Mouse (Mus musculus): ENCODE measurements at regions not wholly inside any gene's neighbourhood (a gene's known extent, or its start where the extent isn't known, plus 50 kb on each side); places are given as distances from the start of the nearest gene placed in this dataset.
"Not testable (repeated sequence)": the region's sequence is repeated elsewhere in the genome, so short reads cannot be mapped to it uniquely, and the experiment has no call there.

DNA sequence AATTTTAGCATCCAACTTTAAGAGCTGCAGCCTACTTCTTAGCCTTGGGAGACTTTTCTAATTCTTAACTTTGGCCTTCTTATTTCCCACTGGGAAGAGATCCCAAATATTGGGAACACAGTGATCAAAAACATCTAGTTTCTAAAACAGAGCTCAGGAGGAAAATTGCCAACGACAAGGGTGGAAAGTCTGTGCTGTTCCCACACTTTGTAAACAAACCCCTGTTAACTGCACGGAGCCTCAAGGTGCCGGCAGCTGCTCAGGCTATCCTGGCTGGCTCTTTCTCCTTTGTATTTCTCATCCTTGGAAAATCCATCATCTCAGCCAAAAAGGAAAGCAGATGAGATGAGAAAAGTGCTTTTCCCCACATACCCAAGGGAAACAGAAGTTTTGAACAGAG is 84.9 kb downstream of the Impad1 start:
- peak; percentile 40 to 47 for DNase-seq
- intact Hi-C loops (cut with DNase I): no loop called here

DNA sequence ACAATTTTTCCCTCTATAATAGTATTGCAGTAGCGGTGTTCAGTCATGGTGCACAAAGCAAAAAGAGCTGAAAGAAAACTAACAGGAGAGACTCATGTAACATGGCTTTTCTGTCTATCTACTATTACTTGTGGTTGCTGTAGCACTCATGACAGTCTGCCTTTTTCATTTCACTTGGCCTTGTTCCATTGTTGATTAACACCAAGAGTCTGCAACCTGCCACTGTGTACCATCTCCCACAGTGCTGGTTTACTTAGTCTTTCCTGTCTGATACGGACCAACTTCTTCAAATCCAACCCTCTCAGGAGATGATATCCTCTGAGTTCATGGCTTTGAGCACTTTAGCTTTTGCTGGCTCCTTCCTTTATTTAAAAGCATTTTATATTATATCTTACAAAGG is 94.1 kb downstream of the Impad1 start:
- intact Hi-C loops (cut with DNase I): no loop called here
- DNase-seq: no peak

DNA sequence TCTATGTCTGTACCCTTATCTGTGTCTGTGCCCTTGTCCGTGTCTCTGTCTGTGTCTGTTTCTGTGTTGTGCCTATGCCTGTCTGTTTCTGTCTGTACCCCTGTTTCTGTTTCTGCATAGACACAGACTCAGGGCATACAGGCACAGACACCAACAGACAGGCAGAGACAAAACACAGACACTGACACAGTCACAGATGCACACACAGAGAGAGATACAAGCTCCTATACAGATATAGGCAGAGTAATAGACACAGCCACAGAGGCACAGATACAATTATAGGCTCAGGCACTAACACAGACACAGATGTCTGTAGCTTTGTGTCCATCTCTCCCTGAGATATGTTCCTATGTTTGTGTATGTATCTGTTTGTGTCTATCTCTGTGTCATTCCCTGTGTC is 97.7 kb downstream of the Impad1 start:
- intact Hi-C loops (cut with DNase I): no loop called here
- no peak for DNase-seq

DNA sequence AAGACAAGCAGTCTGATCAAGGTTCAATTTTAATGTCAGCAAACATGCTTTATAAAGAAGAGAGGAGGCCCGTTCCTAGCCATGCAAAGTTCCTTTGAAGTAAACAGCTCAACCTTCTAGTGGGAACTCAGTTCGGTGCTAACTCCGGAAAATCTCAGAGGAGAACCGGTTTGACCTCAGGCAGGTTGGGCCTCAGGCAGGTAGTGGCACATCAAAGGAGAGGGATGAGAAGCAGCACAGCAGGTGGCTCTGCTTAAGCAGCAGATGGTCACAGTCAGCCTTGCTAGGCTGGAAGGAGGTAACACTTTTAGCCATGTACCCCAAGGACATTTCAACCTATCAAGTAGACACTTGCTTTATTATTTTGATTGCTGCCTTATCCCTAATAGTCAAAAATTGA is 106.2 kb downstream of the Impad1 start:
- DNase-seq: no peak
- intact Hi-C loops (cut with DNase I): no loop called here

DNA sequence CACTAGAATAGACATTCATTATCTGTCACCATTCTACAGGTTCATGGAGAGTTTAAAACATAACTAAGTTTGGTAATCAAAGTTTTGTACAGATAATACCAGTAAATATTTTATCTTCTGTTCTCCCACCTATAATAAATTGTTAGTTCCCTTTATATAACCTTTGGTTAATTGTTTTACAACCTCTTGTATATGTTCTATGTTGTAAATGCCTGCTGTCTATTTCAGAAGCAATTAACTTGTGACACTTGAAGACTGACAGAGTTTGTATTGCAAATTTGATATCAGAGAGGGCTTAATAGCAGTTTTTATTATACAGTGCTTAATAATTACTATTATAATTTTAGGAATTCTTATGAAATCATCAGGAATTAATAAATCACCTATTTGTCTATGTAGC is 118.5 kb downstream of the Impad1 start:
- DNase-seq: no peak
- intact Hi-C loops (cut with DNase I): no loop called here

DNA sequence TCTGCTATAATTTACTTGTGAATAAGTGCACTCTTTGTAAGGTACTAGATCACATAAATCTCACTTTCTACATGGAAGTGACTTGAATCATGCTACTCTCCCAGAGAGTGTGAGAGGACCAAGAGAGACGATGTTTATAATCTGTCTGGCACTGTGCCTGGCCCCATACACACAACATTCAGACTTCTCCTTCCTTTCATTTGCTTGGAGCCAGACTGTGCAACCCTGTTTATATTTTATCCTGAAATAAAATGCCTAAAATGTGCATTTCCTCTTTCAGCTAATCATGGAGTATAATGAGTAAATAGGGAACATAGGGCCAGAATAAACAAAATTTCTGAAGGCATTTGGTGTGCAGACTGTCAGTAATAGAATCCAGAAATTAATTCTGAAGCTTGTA is 142.9 kb downstream of the Impad1 start:
- DNase-seq: no peak
- intact Hi-C loops (cut with DNase I): no loop called here

DNA sequence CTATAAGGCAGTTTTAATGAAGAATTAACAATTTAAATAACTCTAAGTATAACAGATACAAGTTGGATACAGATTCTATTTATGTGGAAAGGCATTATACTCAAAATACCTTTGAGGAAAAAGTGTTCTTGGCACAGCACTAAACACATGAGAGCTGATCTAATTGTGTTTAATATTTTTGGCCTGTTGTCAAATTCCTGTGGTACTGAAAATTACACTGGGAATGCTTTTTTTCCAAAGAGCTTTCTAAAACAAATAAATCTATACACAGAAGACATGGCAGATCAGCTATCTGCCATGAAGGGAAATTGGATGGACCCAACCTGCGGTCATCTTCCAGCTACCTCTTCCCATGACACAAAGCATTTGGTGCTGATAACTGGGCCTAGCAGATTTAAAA is 147.9 kb downstream of the Impad1 start:
- DNase-seq: no peak
- intact Hi-C loops (cut with DNase I): no loop called here

DNA sequence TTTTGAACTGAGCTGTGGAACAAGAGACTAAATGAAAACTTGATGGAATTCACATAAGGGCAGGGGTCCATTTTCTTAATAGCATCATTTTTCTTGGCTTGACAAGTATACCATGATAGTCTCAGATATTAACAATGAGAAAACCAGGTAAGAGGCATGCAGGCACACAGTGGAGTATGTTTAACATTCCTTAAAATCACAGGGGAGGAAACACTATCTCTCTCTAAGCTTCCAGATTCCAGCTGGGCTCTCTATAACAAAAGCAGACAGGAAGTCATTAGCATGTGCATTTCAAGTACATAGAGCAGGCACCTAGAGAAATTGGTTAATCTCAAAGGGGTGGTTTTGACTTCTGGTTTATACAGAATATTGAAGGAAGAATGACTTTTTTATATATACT is 156.9 kb downstream of the Impad1 start:
- intact Hi-C loops (cut with DNase I): no loop called here
- no peak for DNase-seq

DNA sequence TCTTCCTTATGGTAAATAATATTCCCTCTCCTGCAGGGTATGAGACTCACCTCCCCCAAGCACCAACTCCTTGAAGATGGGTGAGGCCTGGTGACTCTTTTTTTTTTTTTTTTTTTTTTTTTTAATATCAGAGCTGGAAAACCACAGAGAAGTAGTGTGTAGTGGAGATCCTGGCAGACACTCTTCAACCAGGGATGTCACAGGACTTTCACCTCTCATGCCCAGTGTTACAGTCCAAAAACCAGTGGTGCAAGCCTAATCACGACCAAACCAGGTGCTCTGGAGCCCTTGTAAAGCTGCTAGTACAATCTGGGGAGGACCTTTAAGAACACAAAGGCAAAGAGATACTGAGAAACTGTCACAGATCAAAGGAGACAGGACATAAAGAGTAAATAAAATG is 157.3 kb downstream of the Impad1 start:
- intact Hi-C loops (cut with DNase I): no loop called here
- DNase-seq: no peak

DNA sequence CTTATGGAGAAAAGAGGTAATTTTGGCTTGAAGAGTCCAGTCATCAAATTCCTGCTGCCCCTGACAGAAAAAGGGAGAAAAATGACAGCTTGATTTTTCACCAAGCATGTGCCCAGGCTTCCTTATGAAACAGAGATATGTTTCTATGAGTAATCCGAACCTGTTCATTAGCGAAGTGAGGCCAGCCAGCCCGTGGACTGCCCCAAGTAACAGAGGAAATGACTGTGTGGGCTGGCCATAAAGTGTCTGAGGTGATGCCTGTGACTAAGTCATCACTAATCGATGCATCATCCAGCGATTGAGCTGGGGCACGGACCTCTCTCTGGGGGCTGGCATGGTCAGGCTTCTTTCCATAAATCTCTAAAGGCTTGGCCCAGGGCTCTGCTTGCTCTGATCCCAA is 157.8 kb downstream of the Impad1 start:
- intact Hi-C loops (cut with DNase I): no loop called here
- no peak for DNase-seq

DNA sequence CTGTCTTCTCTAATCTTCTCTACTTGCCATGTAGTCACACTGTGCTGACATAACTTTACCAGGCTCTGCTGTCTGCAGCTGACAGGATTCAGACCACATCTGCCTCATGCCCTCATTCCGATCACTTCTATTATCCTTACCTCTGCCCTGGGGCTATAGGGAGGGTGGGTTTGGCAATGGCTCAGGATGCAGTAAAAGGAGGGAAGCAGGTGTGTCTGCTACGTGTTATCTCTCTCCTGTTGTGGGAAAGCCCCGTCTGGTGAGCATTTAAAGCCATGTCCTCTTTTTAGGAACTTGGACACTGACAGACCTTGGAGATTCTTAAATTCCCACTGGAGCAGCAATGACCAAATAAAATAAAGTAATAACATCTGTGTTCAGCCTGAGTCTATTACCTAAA is 158.5 kb downstream of the Impad1 start:
- intact Hi-C loops (cut with DNase I): no loop called here
- DNase-seq: no peak

DNA sequence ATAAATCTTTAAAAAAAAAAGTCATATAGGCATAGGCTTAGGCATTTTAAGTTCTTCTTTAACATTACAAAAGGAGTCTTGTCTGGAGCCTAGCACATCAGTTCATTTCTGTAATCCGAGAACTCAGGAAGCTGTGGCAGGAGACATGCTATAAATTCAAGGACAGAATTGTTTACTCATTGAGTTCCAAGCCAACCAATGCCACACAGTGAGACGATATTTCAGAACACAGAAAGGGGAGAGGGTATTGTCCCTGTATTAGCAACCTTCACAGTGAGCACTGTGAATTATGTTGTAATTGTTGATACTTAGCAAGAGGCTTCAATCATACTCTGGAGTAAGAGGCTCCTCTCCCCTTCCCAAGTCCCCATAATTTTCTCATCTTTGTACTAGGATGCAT is 162.4 kb downstream of the Impad1 start:
- intact Hi-C loops (cut with DNase I): no loop called here
- DNase-seq: no peak

DNA sequence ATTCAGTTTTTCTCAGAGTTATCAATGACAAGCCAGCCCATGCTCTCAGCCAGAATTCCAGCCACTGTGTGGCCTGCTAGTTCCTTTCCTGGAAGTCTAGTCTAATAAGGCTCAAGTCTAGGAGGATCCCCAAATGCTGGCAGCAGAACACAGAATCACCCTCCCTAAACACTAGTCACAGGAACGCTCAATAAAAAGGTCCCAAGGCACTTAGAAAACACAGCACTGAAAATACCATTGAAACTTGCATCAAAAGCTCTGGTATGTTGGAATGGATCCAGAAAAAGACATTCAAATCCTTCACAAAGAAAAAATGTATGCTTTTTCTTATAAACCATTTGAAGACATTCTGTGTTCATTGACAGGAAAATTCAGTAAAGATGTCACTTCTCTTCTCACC is 163.9 kb downstream of the Impad1 start:
- no peak for DNase-seq
- intact Hi-C loops (cut with DNase I): no loop called here

DNA sequence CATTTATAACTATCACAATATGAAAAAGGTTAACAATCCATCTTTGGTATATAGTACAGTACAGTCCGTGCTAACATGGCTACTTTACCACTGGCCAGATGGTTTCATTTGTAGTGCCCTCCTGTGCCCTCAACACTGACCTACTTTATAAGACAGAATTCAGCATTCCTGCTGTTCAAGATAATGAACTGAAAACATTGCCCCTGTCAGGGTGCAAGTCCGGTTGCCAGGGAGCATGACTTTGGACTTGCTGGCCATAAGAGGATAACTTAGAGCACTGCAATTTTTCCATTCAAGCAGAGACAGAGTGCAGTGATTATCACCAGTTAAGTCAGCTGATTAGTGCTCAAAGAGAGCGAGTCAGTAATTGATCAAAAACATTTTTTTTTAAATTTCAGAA is 169.3 kb downstream of the Impad1 start:
- intact Hi-C loops (cut with DNase I): no loop called here

DNA sequence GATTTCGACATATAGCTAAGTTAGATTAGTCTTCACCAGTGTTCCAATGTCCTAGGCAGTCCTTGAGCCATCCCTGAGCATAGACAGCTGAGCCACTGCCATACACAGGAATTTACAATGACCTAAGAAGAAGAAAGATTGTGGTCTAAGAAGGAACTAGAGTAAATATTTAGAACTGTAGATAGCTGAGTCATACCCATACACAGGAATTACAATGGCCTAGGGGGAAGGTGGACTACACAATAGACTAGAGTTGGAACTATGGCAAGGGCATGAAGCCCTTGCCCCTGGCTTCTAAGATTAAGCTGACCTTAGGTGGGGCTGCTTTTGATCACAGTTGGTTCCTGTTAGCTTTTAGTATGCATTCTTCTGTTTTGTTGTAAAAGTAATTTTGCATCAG is 173.0 kb downstream of the Impad1 start:
- intact Hi-C loops (cut with DNase I); DNase-seq: not testable (repeated sequence)

More for the DNA sequence above, 169.3 kb downstream of the Impad1 start:
- DNase-seq: no peak

DNA sequence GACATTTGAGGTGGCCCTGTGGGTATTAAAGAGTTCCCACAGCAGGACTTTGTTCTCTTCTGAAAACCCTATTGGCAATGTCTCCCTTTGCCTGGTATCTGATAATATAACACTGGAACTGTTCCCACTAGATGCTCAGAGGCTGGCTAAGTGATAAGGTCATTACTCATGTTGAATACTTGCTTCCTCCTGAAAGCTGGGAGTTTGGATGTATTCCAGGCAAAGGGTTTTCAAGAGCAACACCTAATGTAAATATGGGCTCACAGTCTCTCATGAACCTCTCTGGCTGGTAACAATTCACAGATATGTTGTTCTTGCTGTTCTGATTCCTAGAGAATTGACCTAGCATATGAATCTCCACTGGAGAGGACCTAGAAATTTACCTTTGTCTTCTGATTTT is 178.6 kb downstream of the Impad1 start:
- intact Hi-C loops (cut with DNase I): no loop called here

More for the DNA sequence above, 178.6 kb downstream of the Impad1 start:
- no peak for DNase-seq
